Mouse (Mus musculus) layer of hippocampus, adult 18-20 months (tissue): ENCODE measurements at regions not wholly inside any gene's neighbourhood (a gene's known extent, or its start where the extent isn't known, plus 50 kb on each side); places are given as distances from the start of the nearest gene placed in this dataset.

ENCODE experiments used
- DNase-seq, 2 experiments: peaks; one replicate each; pipeline ENCODE4 v3.0.0; 2022; ENCODE audit warnings: low spot score in 2 of 2

DNA sequence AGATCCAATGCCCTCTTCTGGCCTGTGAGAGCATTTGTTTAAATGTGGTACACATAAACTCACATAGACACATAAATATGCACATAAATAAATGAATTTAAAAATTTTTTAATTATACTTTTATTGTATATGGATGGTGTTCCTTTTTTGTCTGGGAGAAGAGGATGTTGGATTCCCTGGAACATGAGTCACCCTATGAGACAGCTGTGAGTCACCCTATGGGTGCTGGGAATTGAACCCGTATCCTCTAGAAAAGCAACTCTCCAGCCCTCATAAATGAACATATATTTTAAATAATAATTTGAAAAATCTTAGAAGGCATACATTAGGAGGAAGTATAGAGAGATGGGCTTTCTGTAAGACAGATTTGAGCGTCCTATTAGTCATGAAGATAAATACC, 76.1 kb upstream of the Dynlt3 start:
- no peak for DNase-seq

DNA sequence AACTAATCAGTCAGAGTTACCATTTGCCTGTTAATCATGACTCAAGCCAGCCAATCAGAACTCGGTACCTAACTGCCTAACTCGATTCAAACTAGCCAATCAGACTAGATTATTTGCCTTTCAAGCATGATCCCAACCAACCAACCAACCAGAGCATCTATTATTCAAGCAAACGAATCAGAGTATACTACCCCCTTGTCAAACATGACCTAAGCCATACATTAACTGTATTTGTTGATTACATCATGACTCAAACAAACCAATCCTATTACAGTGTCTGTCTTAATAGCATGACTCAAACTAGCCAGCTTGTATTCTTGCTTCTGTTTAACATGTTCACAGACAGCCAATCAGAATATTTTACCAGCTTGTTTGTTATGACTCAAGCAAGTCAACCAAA, 79.7 kb upstream of the Dynlt3 start:
- DNase-seq = no peak

DNA sequence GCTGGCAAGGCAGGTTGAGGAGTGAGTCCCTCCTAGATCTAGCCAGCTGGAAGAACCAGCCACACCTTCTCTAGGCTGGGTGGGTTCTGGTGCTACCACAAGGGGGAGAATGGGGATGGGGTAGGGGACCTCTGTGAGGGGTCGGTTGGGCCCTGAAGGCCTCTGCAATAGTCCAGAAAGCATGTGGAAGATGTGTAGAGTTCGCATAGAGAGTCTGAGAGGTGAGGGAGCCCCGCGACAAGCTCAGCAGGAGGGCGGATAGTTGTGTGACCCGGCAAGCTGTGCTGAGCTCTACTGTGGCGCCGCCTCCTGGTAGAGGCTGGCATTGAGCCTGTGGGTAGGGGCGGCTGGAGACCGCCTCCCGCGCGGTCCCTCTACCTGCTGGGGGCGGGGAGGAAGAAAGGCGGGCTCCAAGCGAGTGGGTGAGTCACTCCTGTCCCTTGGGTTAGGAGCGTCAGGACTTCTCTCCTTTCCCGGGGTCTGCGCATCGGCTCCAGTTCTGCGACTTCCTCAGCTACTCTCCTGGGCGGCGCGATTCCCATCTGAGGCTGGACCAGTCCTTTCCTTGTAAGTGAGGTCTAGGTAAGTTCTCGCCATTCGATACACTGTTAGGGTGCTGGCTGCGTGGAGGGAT, 84.6 kb upstream of the Dynlt3 start:
- peak; percentile 17 to 48 for DNase-seq

DNA sequence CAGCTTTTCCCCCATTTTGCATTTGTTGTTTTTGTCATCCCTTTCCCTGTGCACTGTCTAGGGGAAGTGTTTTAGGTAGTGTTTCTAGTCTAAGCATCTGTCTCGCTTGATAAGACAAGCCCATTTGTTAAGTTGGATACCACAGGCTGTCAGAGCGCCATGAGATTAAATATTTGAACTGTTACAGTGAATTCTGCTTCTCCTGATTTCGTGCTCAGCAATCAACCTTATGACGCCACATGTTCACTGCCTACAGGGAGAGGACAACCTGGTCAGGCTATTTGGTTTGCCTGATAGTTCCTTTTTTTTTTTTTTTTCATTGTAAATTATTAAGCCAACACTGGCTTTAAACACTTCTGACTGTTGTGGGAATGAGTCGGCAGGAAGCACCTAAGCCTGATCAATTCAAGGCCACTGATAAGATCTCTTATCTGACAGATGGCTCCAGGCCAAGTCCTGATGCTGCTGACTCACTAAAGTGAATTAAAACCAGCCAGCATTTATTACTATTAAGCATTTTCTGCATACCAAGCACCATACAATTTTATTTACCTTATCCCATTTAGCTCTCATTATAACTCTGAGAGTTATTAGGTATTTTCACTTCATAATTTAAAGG, 90.3 kb upstream of the Dynlt3 start:
- no peak for DNase-seq

DNA sequence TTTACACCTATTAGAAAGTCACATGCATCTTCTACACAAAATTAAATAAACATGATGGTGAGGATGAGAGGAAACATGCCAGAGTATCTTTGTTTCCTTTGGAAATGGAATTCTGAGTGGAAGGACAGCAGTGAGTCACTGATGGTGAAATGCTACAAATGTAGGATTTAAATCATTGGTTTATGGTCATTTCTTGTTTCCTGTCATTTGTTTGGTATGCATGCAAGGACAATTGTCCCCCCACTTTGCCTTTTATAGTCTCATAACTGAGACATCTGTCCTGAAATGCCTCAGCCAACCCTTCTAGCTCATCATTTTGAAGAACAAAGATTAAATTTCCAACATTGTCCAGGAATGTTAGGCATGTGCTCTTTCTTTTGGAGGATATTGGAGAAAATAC, 77.2 kb upstream of the Hypm start:
- no peak for DNase-seq

DNA sequence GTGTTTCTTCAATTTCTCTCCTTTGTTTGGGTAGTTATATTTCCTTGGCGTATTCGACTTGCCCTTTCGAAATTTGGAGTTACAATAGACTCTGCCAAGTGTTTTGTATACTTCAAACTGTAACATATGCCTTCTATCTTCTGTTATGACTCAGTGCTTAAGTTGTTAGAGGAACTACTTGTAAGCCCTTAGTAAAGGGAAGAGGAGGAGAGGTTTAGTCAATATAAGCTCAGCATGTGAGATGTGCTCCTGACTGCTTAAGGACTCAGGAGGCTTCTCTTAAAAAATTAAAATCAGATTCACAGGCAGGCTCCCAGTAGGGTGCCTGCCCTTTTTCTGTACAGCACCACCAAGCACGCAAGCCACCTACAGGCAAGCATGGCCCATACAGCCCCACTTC, 69.2 kb upstream of the Hypm start:
- no peak for DNase-seq

DNA sequence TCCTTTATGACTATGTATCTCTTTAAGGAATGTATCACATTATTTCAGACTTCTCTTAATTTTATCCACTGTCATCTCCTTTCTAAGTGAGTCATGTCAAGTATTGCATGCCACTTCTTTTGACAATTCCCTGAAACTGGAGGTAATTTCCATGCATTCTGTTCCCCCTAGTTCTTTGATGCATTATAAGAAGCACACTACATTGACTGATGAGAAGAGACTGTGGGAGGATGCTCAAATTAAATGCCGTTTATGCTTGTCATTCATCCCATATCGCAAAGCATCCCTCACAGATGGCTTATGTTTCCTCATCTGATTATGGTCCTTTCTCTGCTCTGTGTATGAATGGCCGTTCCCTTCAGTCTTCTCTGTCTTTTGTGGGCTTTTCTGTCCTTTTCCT, 57.2 kb upstream of the Hypm start:
- no peak for DNase-seq
